Mouse (Mus musculus): Measurements from ENCODE around the gene Smim1.

Smim1 gene

GRCm38 (mm10) chr4:154025641-154026440, at the start of gene Smim1:
Gene Smim1, minus strand, starts transcription at chr4:154026230.
- peak; percentile 80 for DNase-seq (ENCODE audit: low spot score)

- DNase-seq (ENCODE audit: low spot score), result no peak
These were observed 45.9 kb upstream of the Smim1 start for GRCm38 (mm10) chr4:154071941-154072340.

- DNase-seq (ENCODE audit: low spot score), result no peak
These were observed 45.5 kb upstream of the Smim1 start for GRCm38 (mm10) chr4:154071521-154071920.

DNA sequence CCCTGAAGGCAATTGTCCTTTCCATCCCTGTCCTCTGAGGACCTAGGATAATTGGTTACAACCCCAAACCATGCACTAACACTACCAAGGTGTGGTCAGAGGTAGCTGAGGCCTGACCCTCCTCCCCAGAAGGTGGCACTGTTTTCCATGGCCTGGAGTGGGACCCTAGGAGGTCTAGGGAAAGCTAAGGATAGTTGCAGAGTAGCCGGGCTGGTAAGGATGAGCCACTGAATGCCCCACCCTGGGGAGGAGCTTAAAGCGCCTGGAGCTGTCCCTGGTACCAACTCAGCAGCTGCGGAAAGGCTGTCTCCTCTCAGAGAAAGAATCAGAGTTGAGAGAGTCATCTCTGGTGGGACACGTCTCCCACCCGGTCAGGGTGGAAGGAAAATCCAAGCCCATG, 44.9 kb upstream of the Smim1 start:
- DNase-seq (ENCODE audit: low spot score), result no peak

DNA sequence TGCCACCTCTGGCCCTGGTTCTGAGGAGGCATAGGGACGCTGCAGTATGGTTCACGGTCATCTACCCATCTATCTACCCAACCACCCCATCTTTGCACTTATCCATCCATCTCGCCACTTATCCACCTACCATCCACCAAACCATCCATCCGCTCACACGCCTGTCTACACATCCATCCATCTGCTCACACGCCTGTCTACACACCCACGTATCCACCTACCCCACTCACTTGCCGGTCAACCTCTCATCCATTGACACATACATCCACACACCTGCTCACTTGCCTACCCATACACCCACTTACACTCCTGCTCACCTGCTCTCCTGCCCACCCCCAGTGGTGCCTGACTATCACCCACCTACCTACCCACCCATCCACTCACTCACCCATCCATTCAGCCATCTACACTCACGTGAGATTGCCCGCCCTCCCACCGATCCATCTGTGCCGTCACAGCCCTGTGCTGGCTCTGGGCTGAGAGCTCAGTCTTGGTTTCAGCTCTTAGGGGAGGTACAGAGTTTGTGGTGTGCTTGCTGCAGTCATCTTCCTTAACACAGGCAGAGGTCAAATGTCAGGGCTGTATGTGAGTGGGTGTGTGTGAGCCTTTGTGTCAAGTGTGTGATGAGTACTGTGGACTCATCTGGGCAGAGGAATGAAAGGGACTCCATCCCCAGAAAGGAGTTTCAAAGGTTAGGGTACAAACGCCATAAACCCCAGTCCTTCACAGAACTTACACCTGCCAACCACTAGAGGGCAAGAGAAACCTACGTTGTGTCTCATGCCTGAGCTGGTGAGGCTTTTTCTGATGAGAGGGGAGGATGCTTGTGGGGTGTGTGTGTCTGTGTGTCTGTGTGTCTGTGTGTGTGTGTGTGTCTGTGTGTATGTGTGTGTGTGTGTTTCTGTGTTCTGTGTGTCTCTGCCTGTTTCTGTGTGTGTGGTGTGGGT, 39.1 kb upstream of the Smim1 start:
- peak; percentile 40 for DNase-seq (ENCODE audit: low spot score)

- no peak for DNase-seq (ENCODE audit: low spot score)
These were observed 31.7 kb upstream of the Smim1 start for GRCm38 (mm10) chr4:154057696-154058095.

GRCm38 (mm10) chr4:154056661-154057060, 30.6 kb upstream of the Smim1 start:
- no peak for DNase-seq (ENCODE audit: low spot score)

DNA sequence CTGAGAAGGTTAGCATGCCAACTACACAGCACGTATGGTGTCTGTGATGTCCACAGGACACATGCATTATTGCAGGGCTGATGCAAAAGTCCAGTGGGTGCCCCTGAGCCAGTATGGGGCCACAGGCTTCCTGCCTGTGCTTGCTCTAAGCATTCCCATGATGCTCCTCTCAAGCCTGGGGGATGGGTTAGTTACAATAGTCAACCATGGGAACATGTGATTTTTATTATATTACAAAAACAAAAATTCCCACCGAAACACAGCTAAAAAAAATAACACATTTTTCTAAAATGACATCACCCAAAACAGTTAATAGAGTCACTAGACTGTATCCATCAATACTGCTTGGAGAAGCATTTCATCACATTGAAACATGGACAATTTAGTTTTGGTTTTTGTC, 30.0 kb upstream of the Smim1 start:
- DNase-seq (ENCODE audit: low spot score), result no peak

DNA sequence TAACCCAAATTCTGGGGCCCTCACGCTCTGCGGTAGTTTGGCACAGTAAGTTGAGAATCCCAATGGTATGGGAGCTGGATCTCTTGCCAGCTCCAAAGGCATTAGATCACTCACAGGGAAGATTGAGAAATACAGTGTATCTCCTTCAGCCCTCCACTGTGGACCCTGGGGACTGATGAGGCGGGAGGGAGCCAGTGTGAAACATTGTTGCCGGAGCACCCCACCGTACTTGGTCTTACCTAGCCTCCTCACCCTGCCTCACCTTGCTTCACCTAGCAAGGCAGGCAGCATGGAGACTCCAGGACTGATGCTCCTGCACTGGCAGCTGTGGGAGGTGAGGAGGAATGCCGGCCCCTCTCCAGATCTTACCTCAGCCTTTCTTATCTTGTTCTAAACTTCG, 29.5 kb upstream of the Smim1 start:
- no peak for DNase-seq (ENCODE audit: low spot score)

- no peak for DNase-seq (ENCODE audit: low spot score)
These were observed 27.0 kb upstream of the Smim1 start for GRCm38 (mm10) chr4:154053065-154053464.

DNA sequence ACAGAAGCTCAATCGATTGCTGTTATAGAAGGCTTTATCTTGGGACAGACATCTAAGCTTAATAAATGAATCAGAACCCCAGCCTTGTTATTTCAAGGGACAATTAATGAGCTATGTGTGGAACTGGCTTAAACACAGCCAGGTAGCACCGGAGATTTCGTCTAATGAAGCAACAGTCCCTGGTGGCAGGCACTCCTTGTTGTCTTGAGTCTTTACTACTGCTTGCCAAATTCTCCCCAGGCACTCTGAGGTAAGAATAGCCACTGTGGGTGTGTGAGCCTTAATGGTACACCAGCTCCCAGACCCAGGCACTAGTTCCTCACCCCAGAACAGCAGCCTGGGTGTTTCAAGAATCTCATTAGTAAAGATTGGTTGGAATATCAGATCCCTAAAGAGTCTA, 25.4 kb upstream of the Smim1 start:
- no peak for DNase-seq (ENCODE audit: low spot score)

DNA sequence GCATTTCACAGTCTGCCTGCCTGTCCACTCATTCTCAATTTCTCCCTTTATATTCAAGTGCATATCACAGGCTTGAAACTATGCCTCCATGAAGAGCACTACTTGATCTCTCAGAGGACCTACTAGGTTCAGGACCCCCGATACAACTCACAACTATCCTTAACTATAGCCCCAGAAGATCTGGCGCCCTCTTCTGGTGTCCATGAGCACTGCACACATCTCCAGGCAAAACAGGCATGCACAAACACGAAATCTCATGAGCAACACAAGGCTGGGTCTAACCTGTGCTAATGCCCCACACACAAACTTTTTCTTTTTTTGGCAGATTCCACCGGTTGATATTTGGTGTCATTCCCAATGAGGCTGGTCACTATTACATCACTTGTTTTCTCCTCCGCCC, 19.8 kb upstream of the Smim1 start:
- DNase-seq (ENCODE audit: low spot score), result no peak

- DNase-seq (ENCODE audit: low spot score), result no peak
These were observed 16.5 kb upstream of the Smim1 start, which contains the start of gene Ccdc27 for GRCm38 (mm10) chr4:154042577-154042976. Gene Ccdc27, minus strand, starts transcription at chr4:154042677.

DNA sequence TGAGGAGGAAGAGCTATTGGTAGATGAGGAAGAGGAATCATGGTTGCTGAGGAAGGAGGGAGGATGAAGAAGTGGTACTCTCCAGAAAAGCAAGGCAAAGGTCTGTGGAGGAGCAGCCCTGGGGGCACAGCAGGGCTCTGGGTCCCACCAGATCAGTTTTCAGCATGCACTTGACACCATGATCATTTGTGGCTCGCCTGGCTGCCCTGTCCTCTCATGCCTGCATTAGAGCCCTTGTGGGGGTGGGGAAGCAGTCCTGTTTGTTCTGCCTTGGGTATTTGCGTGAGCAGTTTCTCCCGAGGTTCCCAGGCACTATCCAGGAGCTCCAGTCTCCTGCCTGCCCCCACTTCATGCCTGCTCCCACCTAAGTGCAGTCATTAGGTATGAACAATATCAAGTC, 11.1 kb upstream of the Smim1 start:
- DNase-seq (ENCODE audit: low spot score), result no peak

DNA sequence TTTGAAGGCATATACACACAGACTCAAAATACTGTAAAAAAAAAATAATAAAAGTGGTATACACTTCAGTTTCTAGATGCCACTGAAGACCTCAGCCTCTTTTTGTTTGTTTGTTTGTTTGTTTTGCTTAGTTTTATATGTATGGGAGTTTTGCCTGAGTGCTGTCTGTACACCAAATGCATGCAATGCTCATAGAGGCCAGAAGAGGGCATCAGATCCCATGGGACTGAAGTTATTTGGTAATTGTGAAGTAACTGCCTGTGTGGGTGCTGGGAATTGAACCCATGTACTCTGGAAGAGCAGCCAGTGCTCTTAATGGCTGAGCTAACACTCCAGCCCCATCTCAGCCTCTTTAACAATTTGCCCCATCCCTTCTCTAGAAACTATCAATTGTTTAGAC, 2.6 kb upstream of the Smim1 start:
- DNase-seq (ENCODE audit: low spot score), result no peak

- no peak for DNase-seq (ENCODE audit: low spot score)
These were observed 2.0 kb upstream of the Smim1 start for GRCm38 (mm10) chr4:154028066-154028465.

GRCm38 (mm10) chr4:154026441-154026761, 371 bp upstream of the Smim1 start:
- DNase-seq (ENCODE audit: low spot score), result no peak

DNA sequence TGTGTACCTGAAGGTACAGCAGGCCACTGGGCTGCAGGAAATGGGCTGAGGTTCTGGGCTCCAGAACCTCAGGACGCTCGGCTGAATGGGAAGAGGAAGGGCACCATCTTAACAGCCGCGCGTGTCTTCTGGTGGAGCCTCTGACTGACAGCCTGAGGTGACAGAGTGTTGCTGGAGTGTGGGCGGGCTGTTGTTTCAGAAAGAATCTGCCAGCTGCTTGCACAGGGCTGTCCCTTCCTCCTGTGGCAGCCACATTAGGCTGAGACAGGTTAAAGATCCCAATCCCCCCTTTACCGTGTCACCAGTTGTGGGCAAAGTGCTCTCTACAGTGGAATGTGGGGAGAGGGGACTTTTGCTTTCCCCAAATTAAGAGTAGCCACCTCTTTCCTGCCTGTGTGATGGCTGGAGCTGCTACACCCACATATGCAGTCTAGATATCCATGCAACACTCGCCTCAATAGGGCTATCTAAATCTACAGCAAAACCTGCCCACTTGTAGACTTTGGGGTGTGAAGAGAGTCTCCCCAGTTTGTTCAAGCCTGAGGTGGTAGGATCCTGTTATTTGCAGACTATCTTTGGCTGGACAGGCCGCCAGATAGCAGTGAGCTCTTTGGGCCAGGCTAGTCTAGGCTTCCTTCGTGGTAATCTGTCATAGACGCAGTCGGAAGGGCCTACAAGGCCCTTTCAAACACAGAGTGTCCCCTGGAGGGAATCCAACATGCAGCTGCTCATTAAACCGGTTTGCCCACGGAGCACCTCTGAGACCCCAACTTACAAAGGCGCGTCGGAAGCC, 1.1 kb downstream of the Smim1 start:
- peak; percentile 32 for DNase-seq (ENCODE audit: low spot score)

- peak; percentile 56 for DNase-seq (ENCODE audit: low spot score)
These were observed 2.1 kb downstream of the Smim1 start for GRCm38 (mm10) chr4:154023754-154024601.

GRCm38 (mm10) chr4:154022844-154023243, 3.2 kb downstream of the Smim1 start:
- peak; percentile 30 for DNase-seq (ENCODE audit: low spot score)

GRCm38 (mm10) chr4:154022407-154022806, 3.6 kb downstream of the Smim1 start:
- peak; percentile 33 for DNase-seq (ENCODE audit: low spot score)
